Mouse (Mus musculus): ENCODE data around the gene Lrrc40.

The Lrrc40 gene

GRCm38 (mm10) chr3:158036329-158036988 lies at the start of gene Lrrc40, which contains the start of gene Srsf11:
Gene Lrrc40, plus strand, starts transcription at chr3:158036662.
Gene Srsf11, minus strand, starts transcription at chr3:158036639.
- peak; percentile 93 to 94 for DNase-seq (ENCODE audit: low spot score in 2 of 2)

GRCm38 (mm10) chr3:157993322-157993721 lies 43.1 kb upstream of the Lrrc40 start:
- no peak for DNase-seq (ENCODE audit: low spot score in 2 of 2)

- no peak for DNase-seq (ENCODE audit: low spot score in 2 of 2)
Observed at GRCm38 (mm10) chr3:157995726-157996125, 40.7 kb upstream of the Lrrc40 start.

GRCm38 (mm10) chr3:157998742-157999369 lies 37.6 kb upstream of the Lrrc40 start:
- no peak for DNase-seq (ENCODE audit: low spot score in 2 of 2)

- DNase-seq (ENCODE audit: low spot score in 2 of 2), result no peak
Observed at GRCm38 (mm10) chr3:158008647-158009046, 27.8 kb upstream of the Lrrc40 start.

- no peak for DNase-seq (ENCODE audit: low spot score in 2 of 2)
Observed at GRCm38 (mm10) chr3:158009762-158010320, 26.6 kb upstream of the Lrrc40 start.

- DNase-seq (ENCODE audit: low spot score in 2 of 2), result peak; percentile 76 to 82
Observed at GRCm38 (mm10) chr3:158031371-158031925, 5.0 kb upstream of the Lrrc40 start.

- no peak for DNase-seq (ENCODE audit: low spot score in 2 of 2)
Observed at GRCm38 (mm10) chr3:158032106-158032505, 4.4 kb upstream of the Lrrc40 start.

- DNase-seq (ENCODE audit: low spot score in 2 of 2), result peak in 1 of 2 experiments; percentile 1
Observed at GRCm38 (mm10) chr3:158035866-158036265, 596 bp upstream of the Lrrc40 start.

GRCm38 (mm10) chr3:158038106-158038505 lies 1.6 kb downstream of the Lrrc40 start:
- DNase-seq (ENCODE audit: low spot score in 2 of 2), result no peak

- no peak for DNase-seq (ENCODE audit: low spot score in 2 of 2)
Observed at GRCm38 (mm10) chr3:158040755-158041154, 4.3 kb downstream of the Lrrc40 start.

- DNase-seq (ENCODE audit: low spot score in 2 of 2), result no peak
Observed at GRCm38 (mm10) chr3:158049508-158049907, 13.0 kb downstream of the Lrrc40 start.

GRCm38 (mm10) chr3:158060621-158061291 lies 24.3 kb downstream of the Lrrc40 start:
- no peak for DNase-seq (ENCODE audit: low spot score in 2 of 2)

GRCm38 (mm10) chr3:158061811-158062523 lies 25.5 kb downstream of the Lrrc40 start:
- peak in 1 of 2 experiments; percentile 8 for DNase-seq (ENCODE audit: low spot score in 2 of 2)

- DNase-seq (ENCODE audit: low spot score in 2 of 2), result no peak
Observed at GRCm38 (mm10) chr3:158065256-158065655, 28.8 kb downstream of the Lrrc40 start.

- DNase-seq (ENCODE audit: low spot score in 2 of 2), result no peak
Observed at GRCm38 (mm10) chr3:158067916-158068315, 31.5 kb downstream of the Lrrc40 start.

GRCm38 (mm10) chr3:158068613-158069263 lies 32.3 kb downstream of the Lrrc40 start:
- no peak for DNase-seq (ENCODE audit: low spot score in 2 of 2)

- no peak for DNase-seq (ENCODE audit: low spot score in 2 of 2)
Observed at GRCm38 (mm10) chr3:158075004-158075403, 38.5 kb downstream of the Lrrc40 start.

- no peak for DNase-seq (ENCODE audit: low spot score in 2 of 2)
Observed at GRCm38 (mm10) chr3:158076685-158077379, 40.4 kb downstream of the Lrrc40 start.

- DNase-seq (ENCODE audit: low spot score in 2 of 2), result no peak
Observed at GRCm38 (mm10) chr3:158077380-158077772, 40.9 kb downstream of the Lrrc40 start.
